Mouse (Mus musculus): ENCODE results near the gene Gm49321.

DNA sequence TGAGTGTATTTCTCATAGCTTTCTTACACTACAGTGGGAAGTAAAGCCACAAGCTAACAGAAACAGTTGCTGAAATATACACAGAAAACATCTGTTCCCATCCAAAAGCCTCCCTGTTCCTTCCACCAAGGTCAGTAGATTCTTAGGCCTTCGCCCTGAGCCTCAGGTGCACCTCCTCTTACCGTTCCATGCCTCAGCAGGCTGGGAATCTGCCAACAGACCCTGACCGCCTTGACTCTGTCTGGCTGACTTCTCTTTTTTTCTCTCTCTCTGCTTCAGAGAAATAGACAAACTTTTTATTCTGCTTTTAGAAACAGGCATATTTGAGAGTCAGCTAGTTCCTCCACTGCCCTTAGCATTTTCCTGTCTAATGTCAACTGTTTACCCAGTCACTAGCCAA is 40.7 kb downstream of the Gm49321 start:
- TF ChIP-seq EP300 (IDR thresholded peaks at IDR 0.05; ENCODE audit: low read depth) (no peak), CTCF (IDR thresholded peaks at IDR 0.05; ENCODE audit: low read depth) (no peak)
